Mouse (Mus musculus) myocyte (in vitro differentiated cells): Measurements from ENCODE around the gene Sh2d2a.

ENCODE experiments used
- CEBPB ChIP-seq: IDR thresholded peaks from 2 replicates; pipeline ENCODE4 v1.6.1; 2011; ENCODE audit warnings: mild to moderate bottlenecking, moderate library complexity; ENCODE audit not compliant: poor library complexity, insufficient read depth, severe bottlenecking
- E2F4 ChIP-seq: IDR thresholded peaks from one replicate; pipeline ENCODE4 v1.6.1; 2011; ENCODE audit warnings: mild to moderate bottlenecking, control low read depth, moderate library complexity; ENCODE audit not compliant: insufficient read depth
- MAX ChIP-seq: IDR thresholded peaks from one replicate; pipeline ENCODE4 v1.6.1; 2011; ENCODE audit warnings: low read depth, mild to moderate bottlenecking, control low read depth
- MYOD1 ChIP-seq, 3 experiments: IDR thresholded peaks; one replicate each; pipeline ENCODE4 v1.6.1; 2011; ENCODE audit warnings: control low read depth in 2 of 3, low read depth in 2 of 3, mild to moderate bottlenecking in 2 of 3, moderate library complexity in 1 of 3; ENCODE audit not compliant: insufficient read length in 2 of 3, control insufficient read depth in 1 of 3
- MYOG ChIP-seq, 3 experiments: IDR thresholded peaks; one replicate each; pipeline ENCODE4 v1.6.1; 2011; ENCODE audit warnings: control low read depth in 2 of 3, low read depth in 2 of 3, mild to moderate bottlenecking in 2 of 3; ENCODE audit not compliant: insufficient read length in 2 of 3, control insufficient read depth in 1 of 3, insufficient read depth in 1 of 3
- POLR2A ChIP-seq: IDR thresholded peaks from one replicate; pipeline ENCODE4 v1.6.1; 2011; ENCODE audit warnings: low read depth, mild to moderate bottlenecking, control low read depth, moderate library complexity; ENCODE audit not compliant: insufficient read length
- POLR2AphosphoS2 ChIP-seq: IDR thresholded peaks from one replicate; pipeline ENCODE4 v1.6.1; 2011; ENCODE audit warnings: low read depth, control low read depth; ENCODE audit not compliant: insufficient read length
- REST ChIP-seq: IDR thresholded peaks from one replicate; pipeline ENCODE4 v1.6.1; 2011; ENCODE audit warnings: mild to moderate bottlenecking, control low read depth, moderate library complexity; ENCODE audit not compliant: insufficient read depth, insufficient read length
- SRF ChIP-seq: IDR thresholded peaks from one replicate; pipeline ENCODE4 v1.6.1; 2011; ENCODE audit warnings: low read depth; ENCODE audit not compliant: control insufficient read depth, insufficient read length
- TCF12 ChIP-seq: IDR thresholded peaks from one replicate; pipeline ENCODE4 v1.6.1; 2011; ENCODE audit warnings: mild to moderate bottlenecking, control low read depth; ENCODE audit not compliant: poor library complexity, insufficient read depth, severe bottlenecking
- TCF3 ChIP-seq: IDR thresholded peaks from one replicate; pipeline ENCODE4 v1.6.1; 2011; ENCODE audit warnings: low read depth, control low read depth; ENCODE audit not compliant: insufficient read length
- USF1 ChIP-seq: IDR thresholded peaks from one replicate; pipeline ENCODE4 v1.6.1; 2011; ENCODE audit warnings: low read depth, mild to moderate bottlenecking, control low read depth, moderate library complexity

DNA sequence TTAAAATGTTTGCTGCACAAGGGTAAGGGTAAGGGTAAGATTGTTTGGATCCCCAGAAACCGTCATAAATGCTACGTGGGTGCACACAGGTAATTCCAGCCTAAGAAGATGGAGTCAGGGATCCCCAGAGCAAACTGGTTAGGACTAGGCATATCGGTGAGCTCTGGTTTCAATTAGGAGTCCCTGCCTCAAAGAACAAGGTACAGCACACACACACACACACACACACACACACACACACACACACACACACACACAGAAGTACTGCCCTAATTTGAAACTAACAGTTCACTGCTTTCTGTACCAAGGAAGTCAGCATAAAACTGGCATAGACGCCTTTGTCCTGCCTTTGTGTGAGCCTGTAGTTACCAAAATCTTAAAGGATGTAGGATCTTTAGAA is 34.1 kb upstream of the Sh2d2a start:
- TF ChIP-seq USF1 (no peak), POLR2A (no peak), E2F4 (no peak), REST (no peak), POLR2AphosphoS2 (no peak), SRF (no peak), MYOG (IDR thresholded peaks at IDR 0.05; ENCODE audit: control insufficient read depth in 1 of 3, insufficient read depth in 1 of 3, insufficient read length in 2 of 3, low read depth in 2 of 3) (no peak), TCF12 (no peak), TCF3 (no peak), MAX (no peak), MYOD1 (IDR thresholded peaks at IDR 0.05; ENCODE audit: control insufficient read depth in 1 of 3, insufficient read length in 2 of 3, low read depth in 2 of 3) (no peak), CEBPB (no peak)
